Mouse (Mus musculus): ENCODE data around the gene Shc3.

DNA sequence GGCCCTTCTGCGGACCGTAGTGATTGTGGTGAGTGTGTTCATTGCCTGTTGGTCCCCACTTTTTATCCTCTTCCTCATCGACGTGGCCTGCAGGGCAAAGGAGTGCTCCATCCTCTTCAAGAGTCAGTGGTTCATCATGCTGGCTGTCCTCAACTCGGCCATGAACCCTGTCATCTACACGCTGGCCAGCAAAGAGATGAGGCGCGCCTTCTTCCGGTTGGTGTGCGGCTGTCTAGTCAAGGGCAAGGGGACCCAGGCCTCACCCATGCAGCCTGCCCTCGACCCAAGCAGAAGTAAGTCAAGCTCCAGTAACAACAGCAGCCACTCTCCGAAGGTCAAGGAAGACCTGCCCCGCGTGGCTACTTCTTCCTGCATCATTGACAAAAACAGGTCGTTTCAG lies 149.7 kb downstream of the Shc3 start:
- TF ChIP-seq EP300 (IDR thresholded peaks at IDR 0.05; ENCODE audit: insufficient read depth, low read depth, low read length) (no peak), CTCF (IDR thresholded peaks at IDR 0.05; ENCODE audit: low read depth, low read length) (no peak)

Data from ES-Bruce4 (cell line).